Mouse (Mus musculus): Measurements from ENCODE around the gene Zfp558. TPM values are rescaled to one million over a fixed set of nuclear protein-coding genes. Genes with fewer than 3 reads are reported as not detected.
"Not testable (repeated sequence)": the region's sequence is repeated elsewhere in the genome, so short reads cannot be mapped to it uniquely, and the experiment has no call there.

The Zfp558 gene
- polyA plus RNA-seq (2015; fragmentation: Nextera tagmentation; extraction: Ambion mirVana) = 42.1 and 50.8 TPM in 2 replicates

DNA sequence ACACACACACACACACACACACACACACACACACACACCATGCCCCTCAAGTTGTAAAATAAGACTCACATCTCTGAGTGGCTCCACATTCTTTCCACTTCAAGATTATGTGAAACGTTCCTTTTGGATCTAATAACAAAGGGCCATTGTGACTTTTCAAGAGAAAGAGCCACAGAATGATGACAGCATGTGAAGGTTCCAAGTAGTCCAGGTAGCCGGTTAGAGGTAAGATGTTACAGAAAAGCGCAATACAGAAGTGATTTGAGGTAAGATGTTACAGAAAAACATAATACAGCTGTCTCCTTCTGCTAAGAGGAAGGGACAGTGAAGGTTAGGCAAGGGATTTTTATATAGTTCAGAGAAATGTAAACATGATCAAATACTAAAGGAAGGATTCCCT is at the start of gene Zfp558, which contains the start of gene Mbd3l1:
Gene Zfp558 (minus strand): TSS at position 101 of the 400 bp plus-strand sequence.
Gene Mbd3l1 (plus strand): TSS at position 192 of the 400 bp plus-strand sequence.
- Histone ChIP-seq H3K9me3 (no peaks in the 10 kb centered on the region), H3K4me2 (replicated peaks) (no peak within 1 kb of the TSS), H3K4me3 (no peak within 1 kb of the TSS), H3K9ac (replicated peaks) (no peak within 1 kb of the TSS), H3K4me1 (0 out of 2 replicates have a peak, but pooled peaks cover 6% of the 10 kb centered on the region), H3K27ac (replicated peaks) (no peak within 1 kb of the TSS), H3K36me3 (no peaks in the 10 kb centered on the region), H3K27me3 (no peaks in the 10 kb centered on the region)
- no peak for ATAC-seq (replicated peaks)
- 73% methylated on average over 3 of the region's 3 CpGs for WGBS

DNA sequence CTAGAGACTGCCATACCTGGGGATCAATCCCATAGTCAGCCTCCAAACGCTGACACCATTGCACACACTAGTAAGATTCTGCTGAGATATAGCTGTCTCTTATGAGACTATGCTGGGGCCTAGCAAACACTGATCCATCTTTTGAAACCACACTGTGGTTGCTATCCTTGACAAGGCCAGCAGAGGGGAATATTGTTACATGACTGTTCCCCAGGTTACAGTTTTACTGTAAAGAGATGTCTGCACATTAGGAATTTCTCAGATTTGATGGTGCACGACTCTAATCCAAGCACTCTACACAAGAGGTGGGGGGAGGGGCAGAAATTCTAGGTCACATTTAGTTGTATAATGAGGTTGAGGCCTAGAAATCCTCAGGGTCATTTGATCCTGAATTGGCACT is 30.0 kb upstream of the Zfp558 start:
- no peak for ATAC-seq (replicated peaks)
- Histone ChIP-seq H3K4me1 (no peaks in the 10 kb centered on the region), H3K36me3 (no peaks in the 10 kb centered on the region), H3K9me3 (no peaks in the 10 kb centered on the region), H3K27me3 (no peaks in the 10 kb centered on the region), H3K4me3 (no peak overlapping the region), H3K27ac (replicated peaks) (no peak overlapping the region), H3K4me2 (replicated peaks) (no peak overlapping the region), H3K9ac (replicated peaks) (no peak overlapping the region)
- 52% methylated on average over 2 of the region's 2 CpGs for WGBS

DNA sequence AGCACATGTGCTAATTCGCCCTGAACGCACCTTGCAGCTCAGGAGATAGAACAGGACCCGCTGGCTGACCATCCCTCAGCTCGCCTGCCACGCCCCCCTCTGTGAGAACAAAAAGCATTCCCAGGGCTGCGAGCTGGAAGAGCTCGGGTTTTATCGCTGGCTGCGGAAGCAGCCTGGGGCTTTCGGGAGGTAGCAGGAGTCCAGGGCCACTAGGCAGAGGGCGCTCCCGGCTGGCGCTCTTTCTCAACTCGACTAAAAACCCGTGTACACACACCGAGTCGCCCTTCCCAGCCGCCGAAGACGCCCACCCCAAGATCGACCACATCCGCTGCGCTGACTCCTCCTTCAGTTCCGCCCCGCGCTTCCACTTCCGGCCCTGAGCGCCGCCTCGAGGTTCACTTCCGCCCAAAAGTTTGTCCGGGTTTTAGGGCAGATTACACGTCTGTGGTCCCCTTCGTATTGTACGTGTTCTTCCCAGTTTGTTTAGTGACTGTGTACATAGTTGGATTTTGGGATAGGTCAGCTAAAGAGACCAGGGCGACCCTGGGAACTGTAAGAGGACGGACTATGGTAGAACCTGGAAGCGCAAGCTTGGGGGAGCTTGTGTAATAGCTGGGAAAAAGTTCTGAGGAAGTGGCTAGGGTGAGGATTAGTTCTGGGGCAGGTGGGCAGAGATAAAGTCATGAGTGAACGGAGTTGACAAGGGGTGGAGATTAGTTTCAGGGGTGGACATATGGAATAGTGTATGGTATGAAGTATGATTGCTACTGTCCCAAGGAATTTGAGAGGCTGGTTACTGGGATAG is 4.5 kb downstream of the Zfp558 start:
- peak overlapping the region; percentile 77 for H3K9ac ChIP-seq (replicated peaks)
- peak overlapping the region; percentile 70 for H3K4me2 ChIP-seq (replicated peaks)
- H3K4me3 ChIP-seq = peak overlapping the region; percentile 68
- H3K9me3 ChIP-seq = no peaks in the 10 kb centered on the region
- peaks cover 9% of the 10 kb centered on the region for H3K36me3 ChIP-seq
- H3K27me3 ChIP-seq = no peaks in the 10 kb centered on the region
- peak; percentile 98 for ATAC-seq (replicated peaks)
- peak overlapping the region; percentile 95 for H3K27ac ChIP-seq (replicated peaks)
- 4% methylated on average over 39 of the region's 39 CpGs for WGBS
- H3K4me1 ChIP-seq = peaks cover 15% of the 10 kb centered on the region

DNA sequence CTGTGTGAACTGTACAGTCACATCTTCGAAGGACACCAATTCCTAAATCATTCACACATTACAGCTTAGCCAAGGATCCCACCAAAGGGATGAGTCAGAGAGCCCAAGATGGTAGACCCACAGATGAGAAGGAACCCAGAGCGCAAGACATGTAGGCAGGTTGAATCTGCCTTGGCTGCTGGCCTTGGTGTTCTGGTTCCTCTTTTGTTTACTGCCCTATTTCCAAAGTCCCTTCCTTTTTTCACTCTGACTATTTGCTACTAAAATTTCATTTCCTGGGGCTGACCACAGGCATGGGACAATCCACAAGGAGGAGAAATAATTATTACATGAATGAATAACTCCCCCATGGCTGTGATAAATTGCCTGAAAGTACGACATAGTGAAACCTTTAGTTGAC is 10.1 kb downstream of the Zfp558 start:
- Histone ChIP-seq H3K4me3 (no peak overlapping the region), H3K9ac (replicated peaks) (no peak overlapping the region), H3K36me3 (peaks cover 57% of the 10 kb centered on the region), H3K27ac (replicated peaks) (no peak overlapping the region), H3K4me2 (replicated peaks) (no peak overlapping the region), H3K27me3 (no peaks in the 10 kb centered on the region), H3K9me3 (no peaks in the 10 kb centered on the region; the same call in 1 of the 2 replicates), H3K4me1 (peaks cover 14% of the 10 kb centered on the region)
- 92% methylated on average over 3 of the region's 3 CpGs for WGBS
- no peak for ATAC-seq (replicated peaks)

DNA sequence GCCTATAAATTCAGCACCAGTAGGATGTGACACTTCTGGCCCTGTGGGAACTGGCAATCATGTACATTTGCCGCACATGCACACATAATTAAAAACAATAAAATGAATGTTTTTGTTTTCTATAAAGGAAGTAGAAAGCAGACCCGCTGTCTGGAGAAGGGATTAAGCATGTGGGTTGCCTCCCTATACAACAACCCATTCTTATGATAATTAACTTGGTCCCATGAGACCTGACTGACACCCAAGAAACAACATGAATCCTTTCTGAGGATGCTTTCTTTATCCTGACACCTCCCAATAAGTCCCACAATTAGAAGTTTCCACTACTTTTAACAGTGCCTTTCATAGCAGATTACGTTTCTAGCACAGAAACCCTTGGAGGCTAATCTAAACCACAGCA is 10.7 kb downstream of the Zfp558 start:
- H3K4me1 ChIP-seq = peaks cover 10% of the 10 kb centered on the region
- H3K36me3 ChIP-seq = peaks cover 64% of the 10 kb centered on the region
- no peaks in the 10 kb centered on the region; the same call in 1 of the 2 replicates for H3K9me3 ChIP-seq
- no peak overlapping the region for H3K4me2 ChIP-seq (replicated peaks)
- H3K27ac ChIP-seq (replicated peaks) = no peak overlapping the region
- H3K9ac ChIP-seq (replicated peaks) = no peak overlapping the region
- H3K4me3 ChIP-seq = no peak overlapping the region
- no peak for ATAC-seq (replicated peaks)
- WGBS = 10% methylated on average over 3 of the region's 3 CpGs
- no peaks in the 10 kb centered on the region for H3K27me3 ChIP-seq

DNA sequence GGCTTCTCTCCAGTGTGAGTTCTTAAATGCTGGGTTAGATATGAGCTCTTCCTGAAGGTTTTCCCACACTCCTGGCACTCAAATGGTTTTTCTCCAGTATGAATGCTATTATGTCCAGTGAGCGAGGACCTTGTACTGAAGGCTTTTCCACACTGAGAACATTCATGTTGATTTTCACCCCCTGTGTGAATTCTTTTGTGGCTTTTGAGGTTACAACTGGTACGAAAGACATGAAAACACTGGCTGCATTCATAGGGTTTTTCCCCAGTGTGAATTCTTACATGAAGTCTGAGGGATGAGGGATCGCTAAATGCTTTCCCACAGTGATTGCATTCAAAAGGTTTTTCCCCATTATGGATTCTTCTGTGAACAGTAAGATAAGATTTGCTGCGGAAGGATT is 21.5 kb downstream of the Zfp558 start:
- ATAC-seq (replicated peaks) = no peak
- no peak overlapping the region for H3K27ac ChIP-seq (replicated peaks)
- no peak overlapping the region for H3K4me2 ChIP-seq (replicated peaks)
- no peaks in the 10 kb centered on the region for H3K27me3 ChIP-seq
- 81% methylated on average over 4 of the region's 4 CpGs for WGBS
- H3K9ac ChIP-seq (replicated peaks) = no peak overlapping the region
- H3K4me3 ChIP-seq = no peak overlapping the region
- no peaks in the 10 kb centered on the region for H3K4me1 ChIP-seq
- peaks cover 57% of the 10 kb centered on the region for H3K36me3 ChIP-seq
- H3K9me3 ChIP-seq = peaks cover 13% of the 10 kb centered on the region; the same call in 1 of the 2 replicates

DNA sequence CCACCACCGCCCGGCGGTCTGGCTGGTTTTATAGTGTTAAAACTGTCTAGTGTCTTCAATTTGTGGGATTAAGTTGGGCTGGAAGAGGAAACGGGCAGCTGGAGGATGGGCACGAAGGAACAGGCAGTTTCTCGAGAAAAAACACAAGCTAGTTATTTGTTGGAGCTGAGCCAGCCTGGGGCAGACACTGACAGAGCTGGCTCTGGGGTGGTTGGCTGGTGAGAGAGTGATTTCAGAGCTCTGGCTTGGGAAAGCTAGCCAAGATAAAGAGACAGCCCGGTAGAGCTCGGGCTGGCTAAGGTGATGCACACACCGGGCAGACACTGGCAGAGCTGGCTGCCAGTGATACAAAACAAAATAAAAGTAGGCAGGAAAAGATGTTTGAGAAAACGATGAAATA is 46.4 kb downstream of the Zfp558 start:
- H3K27ac ChIP-seq (replicated peaks) = no peak overlapping the region
- 65% methylated on average over 10 of the region's 10 CpGs for WGBS
- no peaks in the 10 kb centered on the region for H3K9me3 ChIP-seq

DNA sequence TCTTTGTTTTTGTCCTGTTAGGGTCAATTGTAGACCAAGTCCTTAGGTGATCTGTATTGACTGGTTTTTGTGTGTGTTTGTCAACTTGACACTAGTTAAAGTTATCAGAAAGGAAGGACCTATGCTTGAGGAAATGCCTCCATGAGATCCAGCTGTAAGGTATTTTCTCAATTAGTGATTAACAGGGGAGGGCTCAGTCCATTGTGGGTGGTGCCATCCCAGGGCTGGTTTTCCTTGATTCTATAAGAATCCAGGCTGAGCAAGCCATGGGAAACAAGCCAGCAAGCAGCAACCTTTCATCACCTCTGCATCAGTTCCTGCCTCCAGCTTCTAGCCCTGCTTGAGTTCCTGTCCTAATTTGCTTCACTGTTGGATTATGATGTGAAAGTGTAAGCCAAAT is 47.7 kb downstream of the Zfp558 start, which contains the start of gene Mbd3l2:
Gene Mbd3l2 (plus strand): TSS at position 301 of the 400 bp plus-strand sequence.
- H3K27me3 ChIP-seq = no peaks in the 10 kb centered on the region
- no peak within 1 kb of the TSS for H3K9ac ChIP-seq (replicated peaks)
- H3K27ac ChIP-seq (replicated peaks) = no peak within 1 kb of the TSS
- ATAC-seq (replicated peaks) = no peak
- no peak within 1 kb of the TSS for H3K4me3 ChIP-seq
- H3K36me3 ChIP-seq = no peaks in the 10 kb centered on the region
- no peak within 1 kb of the TSS for H3K4me2 ChIP-seq (replicated peaks)
- H3K4me1 ChIP-seq = no peaks in the 10 kb centered on the region
- H3K9me3 ChIP-seq = no peaks in the 10 kb centered on the region

More for the DNA sequence above, 46.4 kb downstream of the Zfp558 start:
- Histone ChIP-seq H3K4me1 (no peaks in the 10 kb centered on the region), H3K9ac (replicated peaks) (no peak overlapping the region), H3K4me3 (no peak overlapping the region), H3K27me3 (no peaks in the 10 kb centered on the region), H3K36me3 (no peaks in the 10 kb centered on the region), H3K4me2 (replicated peaks) (no peak overlapping the region)
- peak; percentile 57 for ATAC-seq (replicated peaks)

DNA sequence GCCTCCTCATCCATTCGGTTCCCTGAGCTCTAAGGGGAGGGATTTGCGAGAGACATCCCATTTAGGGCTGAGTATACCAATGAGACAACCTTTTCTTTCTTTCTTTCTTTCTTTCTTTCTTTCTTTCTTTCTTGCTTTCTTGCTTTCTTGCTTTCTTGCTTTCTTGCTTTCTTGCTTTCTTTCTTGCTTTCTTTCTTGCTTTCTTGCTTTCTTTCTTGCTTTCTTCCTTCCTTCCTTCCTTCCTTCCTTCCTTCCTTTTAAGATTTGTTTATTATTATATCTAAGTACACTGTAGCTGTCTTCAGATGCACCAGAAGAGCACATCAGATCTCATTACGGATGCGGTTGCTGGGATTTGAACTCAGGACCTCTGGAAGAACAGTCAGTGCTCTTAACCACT is 65.7 kb downstream of the Zfp558 start:
- WGBS = 80% methylated on average over 4 of the region's 4 CpGs
- not testable (repeated sequence) for ATAC-seq (replicated peaks); H3K27ac ChIP-seq (replicated peaks); H3K36me3 ChIP-seq; H3K27me3 ChIP-seq; H3K4me3 ChIP-seq; H3K9me3 ChIP-seq; H3K9ac ChIP-seq (replicated peaks); H3K4me2 ChIP-seq (replicated peaks); H3K4me1 ChIP-seq

Small RNAs within 50 kb of the gene (microRNA-seq; reads per million reads assigned to microRNA genes)
- gene Gm22854 = not detected

Other genes starting within 250 kb of the Zfp558 start
- gene Chordc1, start 186.1 kb downstream of the Zfp558 start, polyA plus RNA-seq (2015; fragmentation: Nextera tagmentation; extraction: Ambion mirVana) = 119 and 121 TPM in 2 replicates
- gene Naalad2, start 75.3 kb downstream of the Zfp558 start, polyA plus RNA-seq (2015; fragmentation: Nextera tagmentation; extraction: Ambion mirVana) = 1.3 and 1.4 TPM in 2 replicates
- gene Ubtfl1, start 73.8 kb downstream of the Zfp558 start, polyA plus RNA-seq (2015; fragmentation: Nextera tagmentation; extraction: Ambion mirVana) = not detected in 2 replicates
- gene Mbd3l2, start 47.6 kb downstream of the Zfp558 start, polyA plus RNA-seq (2015; fragmentation: Nextera tagmentation; extraction: Ambion mirVana) = not detected in 2 replicates
- not detected in 2 replicates for gene Mbd3l1, start 91 bp upstream of the Zfp558 start, polyA plus RNA-seq (2015; fragmentation: Nextera tagmentation; extraction: Ambion mirVana)
- gene Muc16, start 196.3 kb upstream of the Zfp558 start, polyA plus RNA-seq (2015; fragmentation: Nextera tagmentation; extraction: Ambion mirVana) = not detected in 2 replicates